Mouse (Mus musculus): Measurements from ENCODE around the gene Med15. TPM values are rescaled to one million over a fixed set of nuclear protein-coding genes. Genes with fewer than 3 reads are reported as not detected.
A peak's percentile ranks its signal among the peaks of the same experiment; 100 is the strongest.

The Med15 gene
- polyA plus RNA-seq, 1 experiment, result 105 TPM

DNA sequence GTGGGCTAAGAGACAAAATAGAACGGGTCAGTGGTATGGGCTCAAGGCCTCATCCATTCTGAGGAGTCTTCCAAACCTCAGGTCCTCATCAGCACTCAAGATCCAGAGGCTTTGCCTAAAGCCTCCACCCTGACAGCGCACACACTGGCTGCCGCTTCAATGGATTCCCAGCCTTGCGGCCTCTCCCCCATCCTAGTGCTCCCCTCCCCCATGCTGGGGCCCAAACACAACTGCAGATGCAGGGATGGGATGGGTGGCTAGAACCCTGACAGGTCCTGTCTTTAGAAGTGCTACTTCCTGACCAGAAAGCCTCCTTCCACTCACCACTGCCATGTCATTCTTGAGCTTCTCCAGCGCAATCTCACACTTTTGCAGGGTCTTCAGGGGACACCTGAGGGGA is 79.1 kb downstream of the Med15 start:
- Histone ChIP-seq H3K4me1 (ENCODE audit: control insufficient read depth, insufficient read depth, low read length) (no peaks in the 10 kb centered on the region), H3K4me3 (ENCODE audit: insufficient read depth, low read length) (no peak overlapping the region), H3K27ac (ENCODE audit: insufficient read depth, low read depth, low read length) (no peak overlapping the region)
- TF ChIP-seq CTCF (IDR thresholded peaks at IDR 0.05; ENCODE audit: low read depth, low read length) (no peak), POLR2A (IDR thresholded peaks at IDR 0.05; ENCODE audit: borderline replicate concordance, low read depth, low read length) (no peak)

DNA sequence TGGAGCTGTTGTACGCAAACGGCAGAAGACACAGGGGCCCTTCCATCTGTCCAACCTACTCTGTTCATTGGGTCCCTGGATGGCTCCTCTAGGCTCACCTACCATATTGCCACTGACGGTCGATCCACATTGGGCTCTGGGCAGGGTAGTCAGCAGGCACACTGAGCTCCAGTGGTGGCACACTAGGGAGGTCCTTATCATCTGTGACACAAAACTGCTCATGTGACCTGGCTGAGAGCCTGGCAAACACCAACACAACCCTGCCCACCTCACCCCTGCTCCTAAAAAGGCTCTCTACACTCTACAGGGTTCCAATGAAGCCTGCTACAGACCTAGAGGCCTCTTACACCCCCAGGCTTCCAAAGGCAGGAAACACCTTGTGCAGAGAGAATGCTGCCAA is 80.1 kb downstream of the Med15 start:
- TF ChIP-seq CTCF (IDR thresholded peaks at IDR 0.05; ENCODE audit: low read depth, low read length) (no peak), POLR2A (IDR thresholded peaks at IDR 0.05; ENCODE audit: borderline replicate concordance, low read depth, low read length) (no peak)
- Histone ChIP-seq H3K27ac (ENCODE audit: insufficient read depth, low read depth, low read length) (no peak overlapping the region), H3K4me3 (ENCODE audit: insufficient read depth, low read length) (no peak overlapping the region)

DNA sequence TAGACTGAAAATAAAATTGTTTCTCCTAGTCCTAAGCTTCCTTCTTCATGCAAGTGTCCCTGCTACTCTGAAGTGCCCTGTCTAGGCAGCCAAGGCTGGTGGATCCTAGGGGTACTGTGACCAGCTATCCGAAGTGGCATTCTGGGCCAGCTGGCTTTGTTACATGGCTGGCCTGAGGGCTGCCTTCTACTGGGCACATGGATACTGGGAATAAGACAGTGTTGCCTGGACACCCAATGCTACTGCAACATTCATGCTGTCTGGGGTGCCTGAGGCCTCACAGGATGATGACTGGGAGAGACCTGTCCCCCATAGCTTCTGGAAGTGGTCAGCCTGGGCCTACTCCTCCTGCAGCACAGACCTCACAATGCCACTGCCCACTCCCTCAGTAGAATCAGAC is 82.0 kb downstream of the Med15 start:
- TF ChIP-seq CTCF (IDR thresholded peaks at IDR 0.05; ENCODE audit: low read depth, low read length) (no peak), POLR2A (IDR thresholded peaks at IDR 0.05; ENCODE audit: borderline replicate concordance, low read depth, low read length) (no peak)
- Histone ChIP-seq H3K4me3 (ENCODE audit: insufficient read depth, low read length) (no peak overlapping the region), H3K27ac (ENCODE audit: insufficient read depth, low read depth, low read length) (no peak overlapping the region), H3K4me1 (ENCODE audit: control insufficient read depth, insufficient read depth, low read length) (peaks cover 5% of the 10 kb centered on the region; the same call in 1 of the 2 replicates)

More for the DNA sequence above, 80.1 kb downstream of the Med15 start:
- no peaks in the 10 kb centered on the region for H3K4me1 ChIP-seq (ENCODE audit: control insufficient read depth, insufficient read depth, low read length)

DNA sequence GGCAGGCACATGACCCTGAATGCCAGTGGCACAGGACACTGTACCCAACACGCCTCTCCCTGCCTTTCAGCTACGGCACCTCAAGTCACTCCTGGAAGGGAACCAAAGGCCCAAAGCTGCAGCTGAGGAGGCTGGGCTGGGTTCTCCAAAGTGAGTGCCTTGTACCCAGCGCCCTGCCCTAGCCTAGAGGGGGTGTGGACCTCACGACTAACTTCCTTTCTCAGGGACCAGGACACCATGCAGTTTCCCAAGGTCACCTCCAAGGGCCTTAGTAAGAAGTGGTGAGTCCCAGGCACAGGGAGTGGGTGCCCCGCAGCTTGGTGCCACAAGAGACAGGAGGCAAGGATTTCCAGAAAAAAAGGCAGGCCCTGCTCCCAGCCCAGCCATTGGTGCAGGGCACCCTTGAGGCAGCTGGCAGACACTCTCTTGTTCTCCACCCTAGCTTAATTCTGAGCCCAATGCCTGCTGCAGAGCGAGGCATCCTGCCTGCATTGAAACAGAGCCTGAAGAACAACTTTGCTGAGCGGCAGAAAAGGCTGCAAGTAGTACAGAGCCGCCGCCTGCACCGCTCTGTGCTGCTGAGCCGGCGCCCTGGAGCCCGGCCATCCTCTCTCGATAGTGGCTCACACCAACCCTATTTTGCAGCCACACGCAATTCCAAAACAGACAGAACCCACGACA is 82.6 kb downstream of the Med15 start:
- Histone ChIP-seq H3K4me1 (ENCODE audit: control insufficient read depth, insufficient read depth, low read length) (peaks cover 5% of the 10 kb centered on the region; the same call in 1 of the 2 replicates), H3K4me3 (ENCODE audit: insufficient read depth, low read length) (no peak overlapping the region), H3K27ac (ENCODE audit: insufficient read depth, low read depth, low read length) (no peak overlapping the region)
- TF ChIP-seq POLR2A (IDR thresholded peaks at IDR 0.05; ENCODE audit: borderline replicate concordance, low read depth, low read length) (no peak), CTCF (IDR thresholded peaks at IDR 0.05; ENCODE audit: low read depth, low read length) (no peak)

DNA sequence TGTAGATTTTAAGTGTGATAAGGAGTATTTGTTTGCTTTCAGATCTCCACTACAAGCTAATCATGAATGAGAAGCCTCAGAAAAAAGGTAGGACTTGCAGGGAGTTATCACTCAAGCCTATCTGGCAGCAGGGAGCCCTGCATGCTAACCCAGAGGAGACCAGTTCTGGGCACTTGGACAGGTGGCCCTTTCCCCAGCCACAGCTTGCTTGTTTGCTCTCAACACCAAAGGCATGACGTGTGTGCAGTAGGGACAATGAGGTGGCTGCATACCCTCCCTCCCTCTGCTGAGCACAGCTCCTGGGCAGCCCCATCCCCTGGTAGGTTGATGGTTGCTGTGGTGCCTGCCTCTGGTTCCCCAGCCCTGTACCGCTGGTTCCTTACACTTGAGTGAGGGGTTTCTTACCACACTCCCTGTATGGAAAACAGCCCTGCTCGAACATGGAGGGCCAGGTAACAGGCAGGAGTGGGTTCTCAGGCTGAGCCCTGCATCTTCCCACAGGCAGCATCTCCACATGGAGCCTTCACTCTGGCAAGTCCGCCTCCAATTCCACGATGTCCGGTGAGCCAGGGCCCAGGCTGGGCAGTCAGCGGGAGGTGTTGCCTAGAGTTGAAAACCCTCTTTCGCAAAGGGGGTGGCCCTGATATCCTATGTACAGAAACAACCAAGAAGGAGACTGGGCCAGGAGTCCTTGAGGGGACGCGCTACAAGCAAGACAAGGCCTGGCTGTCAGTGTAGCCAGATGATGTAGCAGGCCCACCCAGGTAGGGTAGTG is 84.9 kb downstream of the Med15 start:
- no peak overlapping the region for H3K4me3 ChIP-seq (ENCODE audit: insufficient read depth, low read length)
- H3K4me1 ChIP-seq (ENCODE audit: control insufficient read depth, insufficient read depth, low read length), result peaks cover 8% of the 10 kb centered on the region
- H3K27ac ChIP-seq (ENCODE audit: insufficient read depth, low read depth, low read length), result no peak overlapping the region
- TF ChIP-seq CTCF (IDR thresholded peaks at IDR 0.05; ENCODE audit: low read depth, low read length) (no peak), POLR2A (IDR thresholded peaks at IDR 0.05; ENCODE audit: borderline replicate concordance, low read depth, low read length) (no peak)

DNA sequence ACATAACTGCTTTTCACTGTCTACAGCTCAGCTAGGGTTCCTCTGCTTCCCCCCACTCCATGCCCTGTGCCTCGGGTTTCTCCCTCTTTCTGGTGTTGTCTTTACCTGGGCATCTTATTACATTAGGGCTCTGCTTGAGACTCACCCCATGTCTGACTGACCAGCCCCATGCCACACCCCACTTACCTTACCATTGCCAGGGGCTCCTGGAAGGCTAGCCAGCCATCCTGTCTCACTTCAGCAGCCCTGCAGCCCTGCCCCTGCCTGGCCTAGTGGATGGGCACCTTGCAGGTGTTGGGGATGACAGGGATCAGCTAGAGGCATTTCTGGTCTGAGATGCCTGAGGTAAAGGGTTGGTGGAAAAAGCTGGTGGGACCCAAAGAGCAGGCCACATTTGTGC is 85.5 kb downstream of the Med15 start:
- no peak overlapping the region for H3K27ac ChIP-seq (ENCODE audit: insufficient read depth, low read depth, low read length)
- TF ChIP-seq CTCF (IDR thresholded peaks at IDR 0.05; ENCODE audit: low read depth, low read length), result no peak
- TF ChIP-seq POLR2A (IDR thresholded peaks at IDR 0.05; ENCODE audit: borderline replicate concordance, low read depth, low read length), result no peak
- H3K4me1 ChIP-seq (ENCODE audit: control insufficient read depth, insufficient read depth, low read length), result peaks cover 8% of the 10 kb centered on the region
- H3K4me3 ChIP-seq (ENCODE audit: insufficient read depth, low read length), result no peak overlapping the region

DNA sequence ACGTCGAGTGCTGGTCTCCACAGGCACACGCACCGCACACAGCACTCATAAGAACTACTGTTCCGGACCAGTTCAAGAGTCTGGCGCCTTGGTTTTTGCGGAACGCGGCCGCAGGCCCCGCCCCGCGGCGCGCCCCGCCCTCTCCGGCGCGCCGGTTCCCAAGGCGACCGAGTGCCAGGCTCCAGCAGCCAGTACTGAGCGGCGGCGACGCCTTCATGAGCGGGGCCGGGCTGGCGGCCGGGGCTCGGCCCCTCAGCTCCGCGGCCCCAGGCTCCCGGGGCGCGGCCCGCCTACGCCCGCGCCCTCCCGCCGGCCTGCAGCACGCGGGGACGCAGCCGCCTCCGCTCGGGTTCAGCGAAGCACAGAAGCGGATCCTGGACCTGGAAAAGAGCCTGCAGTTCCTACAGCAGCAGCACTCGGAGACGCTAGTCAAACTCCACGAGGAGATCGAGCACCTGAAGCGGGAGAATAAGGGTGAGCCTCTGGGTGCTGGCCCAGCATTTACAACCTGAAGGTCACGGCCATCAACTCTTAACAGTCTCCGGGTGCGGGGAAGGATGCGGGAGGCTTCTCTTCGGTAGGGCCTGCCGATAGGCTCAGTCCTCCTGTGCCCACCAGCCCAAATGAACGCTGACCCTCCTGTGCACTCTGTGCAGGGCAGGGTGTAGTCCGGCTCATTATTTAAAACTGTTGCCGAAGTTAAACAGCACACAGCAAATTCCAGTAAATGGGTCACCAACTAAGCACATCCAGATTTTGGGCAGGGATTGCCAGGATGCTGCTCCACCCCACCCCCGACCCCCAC is 86.2 kb downstream of the Med15 start, which contains the start of gene Ccdc74a:
Gene Ccdc74a (plus strand): TSS at position 161 of the 805 bp plus-strand sequence.
- TF ChIP-seq POLR2A (IDR thresholded peaks at IDR 0.05; ENCODE audit: borderline replicate concordance, low read depth, low read length), result no peak
- no peak for TF ChIP-seq CTCF (IDR thresholded peaks at IDR 0.05; ENCODE audit: low read depth, low read length)
- Histone ChIP-seq H3K27ac (ENCODE audit: insufficient read depth, low read depth, low read length) (no peak within 1 kb of the TSS), H3K4me1 (ENCODE audit: control insufficient read depth, insufficient read depth, low read length) (peaks cover 8% of the 10 kb centered on the region), H3K4me3 (ENCODE audit: insufficient read depth, low read length) (peak within 1 kb of the TSS; percentile 56)

DNA sequence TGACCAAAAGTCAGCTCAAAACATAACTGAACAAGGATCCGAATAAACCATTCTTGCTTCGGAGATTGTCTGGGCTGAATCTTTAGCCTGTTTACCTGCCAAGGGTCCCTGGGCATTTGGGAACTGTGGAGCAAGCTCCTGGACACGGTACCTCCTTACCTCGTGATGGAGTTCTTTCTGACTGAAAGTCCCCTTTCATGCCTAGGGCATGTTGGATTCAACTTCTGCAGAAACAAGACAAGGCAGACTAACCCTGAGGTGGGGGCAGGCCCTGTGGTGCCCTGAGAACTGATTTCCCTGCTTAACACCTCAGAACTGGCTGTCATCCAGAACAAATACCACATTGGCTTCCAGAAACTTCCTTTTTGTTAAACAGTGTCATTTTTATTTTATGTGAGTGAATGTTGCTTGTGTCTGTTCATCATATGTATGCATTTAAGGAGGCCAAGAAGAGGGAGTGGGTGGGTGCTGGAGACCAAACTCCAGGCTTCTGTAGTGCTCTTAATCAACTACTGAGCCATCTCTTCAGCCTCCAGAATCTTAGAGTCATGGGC is 89.2 kb downstream of the Med15 start:
- Histone ChIP-seq H3K4me1 (ENCODE audit: control insufficient read depth, insufficient read depth, low read length) (peaks cover 8% of the 10 kb centered on the region), H3K27ac (ENCODE audit: insufficient read depth, low read depth, low read length) (no peak overlapping the region), H3K4me3 (ENCODE audit: insufficient read depth, low read length) (no peak overlapping the region)
- TF ChIP-seq POLR2A (IDR thresholded peaks at IDR 0.05; ENCODE audit: borderline replicate concordance, low read depth, low read length) (no peak), CTCF (IDR thresholded peaks at IDR 0.05; ENCODE audit: low read depth, low read length) (no peak)

DNA sequence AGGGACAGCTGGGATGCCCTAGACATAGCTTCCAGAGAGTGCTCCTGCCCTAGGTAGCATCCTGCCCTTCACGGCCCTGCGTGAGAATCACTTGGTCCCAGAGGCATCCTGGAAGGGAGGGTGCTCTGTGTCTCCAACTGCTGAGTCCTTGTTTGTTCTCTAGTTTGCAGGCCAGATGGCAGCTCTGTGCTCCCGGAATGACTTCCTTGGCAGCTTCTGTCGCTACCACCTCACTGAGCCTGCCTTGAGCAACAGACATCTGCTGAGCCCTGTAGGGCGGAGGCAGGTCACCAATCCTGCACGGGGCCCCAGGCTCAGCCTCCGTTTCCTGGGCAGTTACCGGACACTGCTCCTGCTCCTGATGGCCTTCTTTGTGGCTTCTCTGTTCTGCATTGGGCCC is 90.4 kb downstream of the Med15 start:
- no peak overlapping the region for H3K4me3 ChIP-seq (ENCODE audit: insufficient read depth, low read length)
- TF ChIP-seq POLR2A (IDR thresholded peaks at IDR 0.05; ENCODE audit: borderline replicate concordance, low read depth, low read length) (no peak), CTCF (IDR thresholded peaks at IDR 0.05; ENCODE audit: low read depth, low read length) (no peak)
- H3K4me1 ChIP-seq (ENCODE audit: control insufficient read depth, insufficient read depth, low read length), result peaks cover 8% of the 10 kb centered on the region
- no peak overlapping the region for H3K27ac ChIP-seq (ENCODE audit: insufficient read depth, low read depth, low read length)

All from bone marrow macrophage, adult 2 months (primary cell).